Mouse (Mus musculus) erythroblast, adult 5-6 weeks (primary cell): ENCODE results near the gene Pik3cb. TPM values are rescaled to one million over a fixed set of nuclear protein-coding genes. Genes with fewer than 3 reads are reported as not detected.

Experiments used
- ATAC-seq: replicated peaks from 2 replicates; pipeline ENCODE4 v1.8.0; 2016; ENCODE audit warnings: moderate number of reproducible peaks, mild to moderate bottlenecking, moderate TSS enrichment, inconsistent platforms; ENCODE audit not compliant: poor library complexity, low FRiP score, severe bottlenecking
- total RNA-seq, 2 experiments: library from RNA; stranded (forward) in 1 of 2; stranded (reverse) in 1 of 2; fragments of 150-400 nt in 1 of 2; fragments of 200-764, 138-1000 nt in 1 of 2; gene quantifications; 2 replicates each; pipeline versions ENCODE4 v1.2.3 to v1.2.4; 2015 to 2017; ENCODE audit warnings: low replicate concordance in 2 of 2

The Pik3cb gene
- total RNA-seq, 2 experiments from 2014 or later: 4.9 to 7.5 TPM

DNA sequence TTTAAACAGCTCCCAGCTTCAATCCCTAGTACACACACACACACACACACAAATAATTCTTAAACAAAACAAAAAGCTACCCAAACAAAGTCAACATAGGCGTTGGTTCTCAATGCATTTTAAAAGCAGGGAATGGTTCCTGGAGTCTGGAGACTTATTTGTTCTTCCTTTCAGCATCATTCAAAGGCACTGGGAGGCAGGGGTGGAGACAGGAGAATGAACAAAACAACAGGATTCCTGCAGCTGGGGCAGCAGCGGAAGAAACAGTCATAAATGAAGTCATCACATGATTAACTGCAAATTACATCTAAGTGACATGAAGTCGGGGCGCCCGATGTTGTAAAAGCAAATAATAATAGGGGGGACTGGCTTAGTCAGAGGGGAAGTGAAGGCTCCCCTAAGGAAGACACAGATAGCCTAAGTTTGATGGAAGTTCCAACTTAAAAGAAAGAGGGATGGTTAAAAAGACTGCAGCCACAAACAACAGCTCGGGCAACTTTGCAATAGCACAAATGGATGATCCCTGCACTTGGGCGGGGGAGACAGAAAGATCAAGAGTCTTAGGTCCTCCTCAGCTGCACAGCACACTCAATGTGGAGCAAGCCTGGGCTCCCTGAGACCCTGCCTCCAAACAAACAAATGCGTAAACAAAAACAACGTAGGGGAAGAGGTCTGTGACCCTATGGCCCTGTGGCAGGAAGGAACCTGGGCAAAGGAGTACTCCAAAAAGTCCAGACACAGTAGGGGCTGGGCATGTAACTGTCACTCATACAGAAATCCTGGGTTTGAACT, 12.5 kb upstream of the Pik3cb start:
- no peak for ATAC-seq

DNA sequence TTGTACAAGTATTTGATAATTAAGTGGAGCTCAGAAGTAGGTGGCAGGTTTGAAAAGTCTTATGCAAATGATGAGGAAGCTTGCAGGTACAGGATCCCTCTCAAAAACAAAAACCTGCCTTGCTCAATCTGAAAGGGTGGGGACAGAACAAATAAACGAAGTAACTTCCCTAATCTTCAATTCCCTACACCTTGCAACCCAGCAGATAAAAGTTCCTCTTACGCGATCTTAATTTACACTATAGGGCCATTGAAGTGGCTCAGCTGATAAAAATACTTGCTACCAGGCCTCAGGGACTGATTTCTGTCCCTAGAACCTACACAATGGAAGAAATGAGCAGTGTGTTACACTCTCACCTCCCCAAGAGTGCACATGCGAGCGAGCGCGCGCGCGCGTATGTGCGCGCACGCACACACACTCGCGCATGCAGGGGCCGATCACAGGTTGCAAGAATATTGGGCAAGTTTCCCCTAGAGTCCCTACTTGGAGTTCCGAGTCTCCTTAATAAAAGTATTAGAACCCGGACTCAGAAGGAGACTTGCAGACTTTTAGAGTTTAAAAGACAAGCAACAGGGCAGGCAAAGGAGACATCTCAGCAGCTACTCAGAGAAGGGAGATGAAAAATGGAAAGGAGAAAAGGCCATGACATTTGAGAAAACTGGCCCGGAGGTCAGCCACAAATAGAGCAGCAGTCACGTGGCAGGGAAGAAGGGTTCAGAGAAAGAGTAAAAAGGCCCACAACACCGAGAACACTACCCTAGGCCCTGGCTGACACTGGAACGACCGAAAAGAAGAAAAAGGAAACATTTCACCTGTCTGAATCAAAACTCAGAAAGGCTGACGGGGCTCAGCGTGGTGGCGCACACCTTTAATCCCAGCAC, 6.7 kb upstream of the Pik3cb start:
- no peak for ATAC-seq

GRCm38 (mm10) chr9:99145756-99146155, 5.3 kb upstream of the Pik3cb start:
- no peak for ATAC-seq

- no peak for ATAC-seq
These were observed 4.1 kb upstream of the Pik3cb start for GRCm38 (mm10) chr9:99144416-99144989.

- ATAC-seq: no peak
These were observed 1.2 kb upstream of the Pik3cb start for GRCm38 (mm10) chr9:99141618-99142017.

DNA sequence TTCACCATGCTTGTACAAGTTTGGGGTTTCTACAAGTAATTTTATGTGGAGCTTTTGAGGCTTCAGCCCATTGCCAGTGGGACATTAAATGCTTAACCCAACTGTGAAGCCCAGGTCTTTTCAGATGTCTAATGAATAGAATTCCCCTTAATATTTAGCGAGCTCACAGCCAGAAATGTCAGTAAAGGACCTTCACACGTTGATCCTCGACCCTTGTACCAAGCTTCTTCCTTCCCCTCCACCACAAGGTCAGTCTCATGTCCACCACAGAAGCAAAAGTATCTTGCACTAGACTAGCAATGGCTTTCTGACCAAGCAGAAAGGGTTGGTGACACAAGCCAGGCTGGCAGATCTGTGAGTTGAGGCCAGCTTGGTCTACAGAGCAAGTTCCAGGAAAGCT, 750 bp upstream of the Pik3cb start:
- no peak for ATAC-seq

GRCm38 (mm10) chr9:99139194-99140023, 1.0 kb downstream of the Pik3cb start:
- ATAC-seq: peak; percentile 31

GRCm38 (mm10) chr9:99137301-99137700, 3.1 kb downstream of the Pik3cb start:
- ATAC-seq: no peak

DNA sequence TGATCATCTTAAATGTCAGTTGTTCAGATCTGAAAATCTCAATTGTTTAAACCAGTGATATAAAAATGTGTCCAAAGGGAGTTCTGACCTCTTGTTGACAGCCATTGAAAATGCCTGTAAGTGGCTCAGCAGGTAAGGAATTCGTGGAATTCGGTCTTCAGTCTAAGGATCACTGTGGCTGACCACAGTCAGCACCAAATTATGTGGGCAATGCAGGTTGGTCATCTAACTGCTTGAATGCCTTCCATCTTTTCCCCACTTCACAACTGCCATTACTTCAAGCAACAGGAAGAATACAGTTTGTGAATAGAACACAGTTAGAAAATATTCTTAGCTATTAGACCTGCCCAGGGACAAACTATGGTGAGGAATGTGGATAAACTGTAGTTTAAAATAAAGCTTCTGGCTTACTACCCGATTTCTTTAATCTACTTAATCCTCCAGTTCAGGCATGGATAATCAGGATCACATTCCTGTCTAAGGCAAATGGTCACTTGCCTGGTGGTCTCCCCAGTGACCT, 8.4 kb downstream of the Pik3cb start:
- ATAC-seq: no peak

- ATAC-seq: no peak
These were observed 9.3 kb downstream of the Pik3cb start for GRCm38 (mm10) chr9:99131119-99131518.

GRCm38 (mm10) chr9:99127578-99127977, 12.8 kb downstream of the Pik3cb start:
- ATAC-seq: no peak

GRCm38 (mm10) chr9:99122749-99123148, 17.7 kb downstream of the Pik3cb start:
- no peak for ATAC-seq

DNA sequence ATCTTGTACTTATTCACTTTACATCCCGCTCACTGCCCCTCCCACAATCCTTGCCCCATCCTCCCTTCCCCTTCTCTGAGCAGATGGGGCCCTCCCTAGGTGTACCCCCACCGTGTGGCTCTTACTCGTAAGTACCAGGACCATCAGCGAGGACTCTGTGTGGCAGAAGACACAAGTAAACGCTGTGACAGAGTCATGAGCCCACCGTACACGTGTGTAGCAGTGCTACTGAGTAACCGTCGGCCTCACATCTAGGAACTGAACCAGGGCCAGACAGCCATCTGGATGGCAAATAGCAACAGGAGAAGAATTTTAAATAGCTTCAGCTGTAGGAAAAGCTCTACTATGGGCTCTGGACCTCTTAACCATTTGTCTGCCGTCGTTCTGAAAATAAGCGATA, 28.0 kb downstream of the Pik3cb start:
- ATAC-seq: no peak

- ATAC-seq: no peak
These were observed 29.3 kb downstream of the Pik3cb start for GRCm38 (mm10) chr9:99111085-99111484.

GRCm38 (mm10) chr9:99110213-99110612, 30.2 kb downstream of the Pik3cb start:
- ATAC-seq: no peak

- no peak for ATAC-seq
These were observed 30.8 kb downstream of the Pik3cb start for GRCm38 (mm10) chr9:99109585-99109984.

- ATAC-seq: peak; percentile 55; the same call in 1 of the 2 replicates
These were observed 36.0 kb downstream of the Pik3cb start for GRCm38 (mm10) chr9:99104449-99104848.

- ATAC-seq: no peak
These were observed 36.6 kb downstream of the Pik3cb start for GRCm38 (mm10) chr9:99103865-99104264.

DNA sequence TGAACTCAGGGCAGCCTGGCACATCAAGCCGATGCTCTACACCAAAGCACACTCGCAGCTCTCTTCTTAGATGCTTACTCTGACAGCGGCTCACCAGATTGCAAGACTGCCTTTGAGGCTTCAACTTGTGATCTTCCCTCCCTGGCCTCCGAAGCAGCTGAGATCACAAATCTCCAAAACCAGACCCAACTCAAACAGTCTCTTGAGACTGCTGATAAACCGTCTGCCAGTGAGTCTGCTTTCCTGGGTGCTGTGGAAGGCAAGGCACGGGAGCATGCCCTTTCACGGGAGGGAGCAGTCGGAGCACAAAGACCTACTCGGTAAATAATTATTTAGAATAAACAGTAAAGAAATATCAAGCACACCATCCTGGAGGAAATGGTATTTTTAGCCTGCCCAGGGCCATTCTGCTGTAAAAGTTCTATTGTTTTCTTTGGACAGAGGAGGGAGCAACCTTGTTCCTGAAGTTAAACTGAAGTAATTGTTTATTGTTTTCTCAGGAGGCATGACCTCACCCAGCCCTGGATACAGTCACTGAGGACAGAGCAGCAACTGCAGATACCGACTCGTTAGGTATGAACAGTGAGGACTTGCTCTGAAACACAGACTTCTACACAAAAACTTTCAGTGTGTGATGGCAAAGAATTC, 41.8 kb downstream of the Pik3cb start:
- no peak for ATAC-seq
